Mouse (Mus musculus) cerebellum, adult 11 months (tissue): Measurements from ENCODE around the gene Tnfrsf8.
"Not testable (repeated sequence)": the region's sequence is repeated elsewhere in the genome, so short reads cannot be mapped to it uniquely, and the experiment has no call there.

ENCODE experiments used
- DNase-seq: peaks from one replicate; pipeline ENCODE4 v3.0.0; 2022

The Tnfrsf8 gene

GRCm38 (mm10) chr4:145314836-145315467, at the start of gene Tnfrsf8:
Gene Tnfrsf8 (minus strand): TSS chr4:145315164.
- no peak for DNase-seq

GRCm38 (mm10) chr4:145361635-145362034, 46.7 kb upstream of the Tnfrsf8 start:
- not testable (repeated sequence) for DNase-seq

- no peak for DNase-seq
Measured at GRCm38 (mm10) chr4:145361065-145361464, 46.1 kb upstream of the Tnfrsf8 start.

- no peak for DNase-seq
Measured at GRCm38 (mm10) chr4:145360567-145360966, 45.6 kb upstream of the Tnfrsf8 start.

- no peak for DNase-seq
Measured at GRCm38 (mm10) chr4:145356234-145356633, 41.3 kb upstream of the Tnfrsf8 start.

- DNase-seq = no peak
Measured at GRCm38 (mm10) chr4:145353855-145354254, 38.9 kb upstream of the Tnfrsf8 start.

- no peak for DNase-seq
Measured at GRCm38 (mm10) chr4:145344948-145345347, 30.0 kb upstream of the Tnfrsf8 start.

GRCm38 (mm10) chr4:145341879-145342809, 27.2 kb upstream of the Tnfrsf8 start:
- no peak for DNase-seq

- DNase-seq = no peak
Measured at GRCm38 (mm10) chr4:145337906-145338858, 23.2 kb upstream of the Tnfrsf8 start.

- no peak for DNase-seq
Measured at GRCm38 (mm10) chr4:145336587-145336986, 21.6 kb upstream of the Tnfrsf8 start.

GRCm38 (mm10) chr4:145336019-145336418, 21.1 kb upstream of the Tnfrsf8 start:
- no peak for DNase-seq

GRCm38 (mm10) chr4:145323631-145324030, 8.7 kb upstream of the Tnfrsf8 start:
- DNase-seq = no peak

- no peak for DNase-seq
Measured at GRCm38 (mm10) chr4:145322995-145323627, 8.1 kb upstream of the Tnfrsf8 start.

- no peak for DNase-seq
Measured at GRCm38 (mm10) chr4:145322211-145322610, 7.2 kb upstream of the Tnfrsf8 start.

GRCm38 (mm10) chr4:145320624-145321023, 5.7 kb upstream of the Tnfrsf8 start:
- DNase-seq = no peak

GRCm38 (mm10) chr4:145319274-145320226, 4.6 kb upstream of the Tnfrsf8 start:
- DNase-seq = no peak

GRCm38 (mm10) chr4:145316708-145317107, 1.7 kb upstream of the Tnfrsf8 start:
- no peak for DNase-seq

GRCm38 (mm10) chr4:145313966-145314365, 998 bp downstream of the Tnfrsf8 start:
- no peak for DNase-seq

- DNase-seq = no peak
Measured at GRCm38 (mm10) chr4:145313256-145313655, 1.7 kb downstream of the Tnfrsf8 start.

- no peak for DNase-seq
Measured at GRCm38 (mm10) chr4:145312530-145312929, 2.4 kb downstream of the Tnfrsf8 start.

- DNase-seq = no peak
Measured at GRCm38 (mm10) chr4:145310859-145311258, 4.1 kb downstream of the Tnfrsf8 start.
